ENCODE assay signal across 8 mouse cellular contexts in genomic region chr9:30426882-30427632, GRCm38 (mm10). TPM values are rescaled to one million over a fixed set of nuclear protein-coding genes. Genes with fewer than 3 reads are reported as not detected.
DNase-seq lines count a peak whose midpoint lies in the region; ATAC-seq and TF ChIP-seq lines count a peak whose summit lies in the region.

Gene Snx19, plus strand, starts transcription at chr9:30427108.

- CTCF ChIA-PET in Patski (lab: Charles Lee), result interaction anchor here (0.7 to 3.0 kb wide), 9 partner anchors 11 to 766 kb away, joined by 3 to 17 read pairs (median 4); no protein-coding TSS in a partner anchor

- H3K4me2 ChIP-seq in hindbrain, embryonic 14.5 days (replicated peaks), result peak within 1 kb of the TSS; percentile 89

- peak; percentile 99 for TF ChIP-seq CTCF in Patski (IDR thresholded peaks at IDR 0.05)

- in situ Hi-C loops in Patski (cut with MboI; ENCODE audit: low pct_unique_long_range_greater_than_20kb), result no loop called here

- 3% methylated on average over 53 of the region's 53 CpGs for WGBS in hindbrain, embryonic 14.5 days

- peak; percentile 31 for DNase-seq in Patski (ENCODE audit: low read depth, low spot score)
- peak; percentile 98 to 99 for DNase-seq in cerebellum, postnatal 14 days
- DNase-seq in frontal cortex, postnatal 25 days (ENCODE audit: low spot score in 2 of 2), result peak; percentile 90 to 93
- DNase-seq in hindbrain, embryonic 14.5 days (ENCODE audit: low spot score), result peak; percentile 93
- DNase-seq in layer of hippocampus, postnatal 36 days, result peak; percentile 89 to 91
- DNase-seq in lung, postnatal 36 days, result peak; percentile 95
- DNase-seq in retina, postnatal 1 day, result peak; percentile 90
- peak; percentile 82 to 92 for DNase-seq in urinary bladder, adult 18-20 months (ENCODE audit: low spot score in 2 of 2)

- peaks cover 2% of the 10 kb centered on the region for H3K36me3 ChIP-seq in hindbrain, embryonic 14.5 days (replicated peaks; ENCODE audit: control insufficient read depth, insufficient read depth)

- H3K9me3 ChIP-seq in hindbrain, embryonic 14.5 days (ENCODE audit: control insufficient read depth, low read length), result no peaks in the 10 kb centered on the region

- peak within 1 kb of the TSS; percentile 87 for H3K4me3 ChIP-seq in hindbrain, embryonic 14.5 days (replicated peaks; ENCODE audit: low read length)

- H3K27ac ChIP-seq in hindbrain, embryonic 14.5 days, result peak within 1 kb of the TSS; percentile 62

- ATAC-seq in Patski, result peak; percentile 99
- ATAC-seq in hindbrain, embryonic 14.5 days (ENCODE audit: low FRiP score), result peak; percentile 94

- H3K27me3 ChIP-seq in Patski, result peaks cover 21% of the 10 kb centered on the region
- no peaks in the 10 kb centered on the region for H3K27me3 ChIP-seq in hindbrain, embryonic 14.5 days (ENCODE audit: control insufficient read depth, insufficient read depth, low read length)

- POLR2A ChIA-PET in Patski (lab: Charles Lee), result interaction anchor here (1.4 kb wide), 1 partner anchor 10 kb away, joined by 4 read pairs; no protein-coding TSS in a partner anchor

- H3K4me1 ChIP-seq in hindbrain, embryonic 14.5 days (replicated peaks; ENCODE audit: control insufficient read depth, insufficient read depth, low read length), result peaks cover 40% of the 10 kb centered on the region

- peak within 1 kb of the TSS; percentile 85 for H3K9ac ChIP-seq in hindbrain, embryonic 14.5 days

RNA-seq across cellular contexts. Expression of gene Snx19, which starts in this region (rescaled TPM):
- 32.7 TPM for polyA plus RNA-seq in Patski (2021)
- 26.5 and 28.1 TPM in 2 replicates for polyA plus RNA-seq in hindbrain, embryonic 14.5 days (2014; fragmentation: Nextera tagmentation; extraction: Ambion mirVana)
- total RNA-seq in layer of hippocampus, postnatal 36 days (2021), result 10 to 100 TPM; 48.4 to 52.3 TPM

Comparison
In these comparisons a context has a peak if more than half of its experiments do, and no peak if none do; other contexts are left out.
1. Peak in every context shown above with its lines: DNase-seq, ATAC-seq, H3K4me3 ChIP-seq and H3K27ac ChIP-seq.
2. DNase-seq: peak in every context shown above with its lines; median percentile 98 in cerebellum, postnatal 14 days; 95 in lung, postnatal 36 days; 93 in hindbrain, embryonic 14.5 days; 92 in frontal cortex, postnatal 25 days; 90 in layer of hippocampus, postnatal 36 days; 90 in retina, postnatal 1 day; 87 in urinary bladder, adult 18-20 months; 31 in Patski.